Mouse (Mus musculus) cerebellum, adult 2 months (tissue): ENCODE measurements around the gene Mgat4c. TPM values are rescaled to one million over a fixed set of nuclear protein-coding genes. Genes with fewer than 3 reads are reported as not detected.
A peak's percentile ranks its signal among the peaks of the same experiment; 100 is the strongest.

Source experiments
- DNase-seq, 2 experiments: peaks; one replicate each; pipeline ENCODE4 v3.0.0; 2021
- H3K27ac ChIP-seq: fragments of 200-500 bp; 2 replicates; pipeline ENCODE4 v1.5.1; 2012; ENCODE audit warnings: low read length, control low read depth, inconsistent platforms; ENCODE audit not compliant: insufficient read depth
- H3K27me3 ChIP-seq: fragments of 200-500 bp; 2 replicates; pipeline ENCODE4 v1.6.1; 2012; ENCODE audit warnings: inconsistent platforms, mild to moderate bottlenecking, low read length, moderate library complexity; ENCODE audit not compliant: control insufficient read depth, insufficient read depth
- H3K4me1 ChIP-seq: fragments of 200-500 bp; 2 replicates; pipeline ENCODE4 v1.6.1; 2011; ENCODE audit warnings: low read length; ENCODE audit not compliant: control insufficient read depth, insufficient read depth
- H3K4me3 ChIP-seq: fragments of 200-500 bp; replicated peaks from 2 replicates; pipeline ENCODE3; 2011; ENCODE audit warnings: mild to moderate bottlenecking, low read depth, low read length, control low read depth; ENCODE audit not compliant: insufficient read depth
- CTCF ChIP-seq: fragments of 200-500 bp; IDR thresholded peaks from 2 replicates; pipeline ENCODE4 v1.5.1; 2011; ENCODE audit warnings: low read depth, mild to moderate bottlenecking, control low read depth, low read length, moderate library complexity, borderline replicate concordance; ENCODE audit not compliant: insufficient read depth
- POLR2A ChIP-seq: fragments of 200-500 bp; IDR thresholded peaks from 2 replicates; pipeline ENCODE4 v1.6.1; 2011; ENCODE audit warnings: low read length, control low read depth, borderline replicate concordance; ENCODE audit not compliant: insufficient read depth
- WGBS: fragments of 180-500 bp; shearing (Covaris S2); methylation state at CpG from one replicate; pipeline ENCODE4 v1.1.7; 2018; 5-methylcytosine and 5-hydroxymethylcytosine counted together
- polyA plus RNA-seq: library from polyadenylated mRNA; depleted of rRNA; stranded (reverse); fragments of >200 nt; gene quantifications from 2 replicates; pipeline ENCODE4 v1.2.3, GENCODE M21; 2012

Gene Mgat4c
- polyA plus RNA-seq, 1 experiment: 3.5 TPM

DNA sequence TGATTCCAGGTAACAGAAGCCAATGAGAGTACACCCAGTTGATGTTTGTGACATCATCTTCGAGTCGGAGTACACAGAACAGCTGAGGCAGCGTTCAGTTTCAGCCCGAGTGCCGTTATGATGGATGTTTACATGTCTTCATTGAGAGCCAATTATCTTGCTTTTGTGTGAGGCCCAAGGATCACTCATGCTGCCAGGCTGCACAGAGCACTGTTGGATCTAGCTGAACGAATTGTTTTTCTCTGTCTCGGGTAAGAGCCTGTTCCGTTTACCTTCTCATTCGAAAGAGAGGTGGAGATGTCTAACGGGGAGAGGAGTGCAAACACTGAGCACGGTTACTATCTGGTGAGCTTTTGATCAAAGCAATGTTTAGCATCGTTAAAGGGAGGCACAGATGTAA is 477.5 kb downstream of the Mgat4c start:
- 4% methylated on average over 12 of the region's 12 CpGs for WGBS
- peak; percentile 14 to 15 for DNase-seq
- TF ChIP-seq CTCF (no peak), POLR2A (no peak)

DNA sequence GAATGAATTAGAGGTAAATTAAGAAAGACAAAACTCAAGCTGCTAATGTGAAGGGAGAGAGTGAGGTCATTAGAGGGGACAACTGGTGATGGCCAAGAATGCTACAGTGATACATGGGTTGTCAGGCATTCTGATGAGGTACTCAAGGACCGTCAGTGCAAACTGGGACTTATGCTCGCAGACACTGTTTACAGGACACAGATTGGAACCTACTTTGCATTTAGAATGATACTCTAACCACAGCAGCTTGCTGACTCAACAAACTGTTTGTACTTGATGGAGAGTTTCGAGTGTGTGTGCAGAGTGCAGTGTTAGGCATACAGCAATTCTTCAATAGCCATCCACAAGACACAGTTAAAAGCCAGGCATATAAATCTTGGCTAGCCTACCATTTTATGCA is 503.4 kb downstream of the Mgat4c start:
- TF ChIP-seq POLR2A (no peak), CTCF (no peak)
- no peak for DNase-seq
- H3K27me3 ChIP-seq: no peaks in the 10 kb centered on the region
- WGBS: 71% methylated on average over 3 of the region's 3 CpGs
- no peak overlapping the region for H3K27ac ChIP-seq
- no peaks in the 10 kb centered on the region for H3K4me1 ChIP-seq
- H3K4me3 ChIP-seq: no peak overlapping the region

More for the DNA sequence above, 477.5 kb downstream of the Mgat4c start:
- Histone ChIP-seq H3K27ac (no peak overlapping the region), H3K27me3 (no peaks in the 10 kb centered on the region), H3K4me3 (peak overlapping the region; percentile 41), H3K4me1 (no peaks in the 10 kb centered on the region)

DNA sequence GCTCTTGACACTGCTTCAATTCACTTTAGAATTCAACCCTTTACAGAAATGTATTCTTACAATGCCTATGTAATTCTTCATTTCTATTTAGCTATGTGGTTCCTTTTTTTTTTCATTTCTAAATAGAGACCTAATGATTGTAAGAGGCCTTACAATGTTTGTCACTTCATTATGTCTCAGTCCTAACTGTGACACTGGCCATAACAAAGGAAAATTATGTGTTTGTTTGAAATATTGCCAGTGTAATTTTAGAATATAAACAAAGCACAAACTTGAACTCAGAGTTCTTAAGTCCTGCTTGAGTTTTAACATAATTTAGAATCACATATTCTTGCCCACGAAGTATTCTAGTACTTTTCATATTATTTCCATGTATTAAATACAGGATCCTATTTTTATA is 510.4 kb downstream of the Mgat4c start:
- 90% methylated on average over 1 of the region's 1 CpGs for WGBS
- H3K27me3 ChIP-seq: no peaks in the 10 kb centered on the region
- TF ChIP-seq POLR2A (no peak), CTCF (no peak)
- H3K27ac ChIP-seq: no peak overlapping the region
- H3K4me3 ChIP-seq: no peak overlapping the region
- no peak for DNase-seq
- no peaks in the 10 kb centered on the region for H3K4me1 ChIP-seq

DNA sequence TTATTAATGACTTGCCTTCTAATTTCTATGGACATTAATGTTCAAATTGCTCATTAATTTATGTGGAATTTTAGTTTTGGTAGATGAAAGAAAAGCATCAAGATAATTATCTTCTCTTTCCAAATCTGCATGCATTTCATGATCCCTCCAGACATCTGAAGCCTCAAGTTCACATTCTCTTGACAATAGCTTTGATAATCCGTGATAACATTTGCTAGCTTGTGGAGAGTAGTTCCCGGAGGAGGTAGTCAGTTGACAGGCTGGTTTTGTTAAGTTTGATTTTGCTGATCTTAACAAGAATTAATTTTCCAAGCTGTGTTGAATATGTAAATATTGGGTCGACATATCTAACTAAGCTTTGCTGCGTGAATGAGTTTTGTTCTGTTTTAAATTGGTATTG is 515.6 kb downstream of the Mgat4c start:
- WGBS: 69% methylated on average over 4 of the region's 4 CpGs
- no peak for TF ChIP-seq POLR2A
- TF ChIP-seq CTCF: no peak
- no peaks in the 10 kb centered on the region for H3K27me3 ChIP-seq
- H3K4me1 ChIP-seq: no peaks in the 10 kb centered on the region
- H3K4me3 ChIP-seq: no peak overlapping the region
- H3K27ac ChIP-seq: no peak overlapping the region
- no peak for DNase-seq

DNA sequence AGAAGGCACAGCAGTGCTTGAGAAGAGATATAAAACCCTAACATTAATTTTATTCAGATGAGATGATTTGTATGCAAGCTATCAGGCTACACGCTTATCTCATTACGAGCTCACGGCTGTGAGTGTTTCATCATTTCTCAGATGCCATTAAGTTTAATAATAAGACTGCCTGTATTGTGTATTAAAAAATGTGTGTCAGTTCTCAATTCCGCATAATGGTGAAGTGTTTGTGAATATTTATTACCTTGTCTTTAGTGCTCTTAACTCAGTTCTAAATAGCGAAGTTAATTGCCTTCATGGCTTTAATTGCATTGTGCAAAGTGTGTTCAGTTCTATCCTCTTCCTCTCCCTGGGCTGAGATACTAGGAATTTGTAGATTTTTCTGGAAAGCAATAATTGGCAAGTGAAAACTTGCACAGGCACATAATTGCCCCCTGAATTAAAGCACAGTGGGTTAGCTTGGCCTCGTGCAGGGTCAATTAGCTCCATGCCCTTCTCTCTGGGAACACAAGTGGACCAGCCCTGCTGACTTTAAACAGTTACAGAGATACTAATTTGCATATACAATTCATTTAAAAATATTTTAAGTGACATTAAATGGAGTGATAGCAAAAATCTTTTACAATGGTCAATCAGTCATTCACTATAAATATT is 557.4 kb downstream of the Mgat4c start:
- H3K4me1 ChIP-seq: no peaks in the 10 kb centered on the region
- TF ChIP-seq CTCF: no peak
- no peak for TF ChIP-seq POLR2A
- no peak overlapping the region for H3K4me3 ChIP-seq
- DNase-seq: no peak
- H3K27ac ChIP-seq: no peak overlapping the region
- WGBS: 56% methylated on average over 6 of the region's 6 CpGs
- no peaks in the 10 kb centered on the region for H3K27me3 ChIP-seq

DNA sequence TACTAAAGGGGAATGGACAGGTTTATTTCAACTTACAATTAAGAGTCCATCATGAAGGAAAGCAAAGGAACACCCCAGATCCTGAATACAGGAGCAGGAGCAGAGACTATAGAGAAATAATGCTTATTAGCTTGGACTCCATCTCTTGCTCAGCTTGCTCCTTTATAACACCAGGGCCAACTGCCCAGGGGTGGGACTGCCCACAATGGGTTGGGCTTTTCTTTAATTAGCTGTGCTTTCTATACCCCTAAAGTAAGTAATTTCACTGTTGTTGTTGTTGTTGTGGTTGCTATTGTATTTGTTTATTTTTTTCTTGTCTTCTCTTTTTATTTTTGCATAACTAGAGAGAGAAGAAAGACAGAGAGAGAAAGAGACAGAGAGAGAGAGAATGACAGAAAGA is 562.6 kb downstream of the Mgat4c start:
- Histone ChIP-seq H3K4me3 (no peak overlapping the region), H3K27ac (no peak overlapping the region)
- TF ChIP-seq POLR2A (no peak), CTCF (no peak)

DNA sequence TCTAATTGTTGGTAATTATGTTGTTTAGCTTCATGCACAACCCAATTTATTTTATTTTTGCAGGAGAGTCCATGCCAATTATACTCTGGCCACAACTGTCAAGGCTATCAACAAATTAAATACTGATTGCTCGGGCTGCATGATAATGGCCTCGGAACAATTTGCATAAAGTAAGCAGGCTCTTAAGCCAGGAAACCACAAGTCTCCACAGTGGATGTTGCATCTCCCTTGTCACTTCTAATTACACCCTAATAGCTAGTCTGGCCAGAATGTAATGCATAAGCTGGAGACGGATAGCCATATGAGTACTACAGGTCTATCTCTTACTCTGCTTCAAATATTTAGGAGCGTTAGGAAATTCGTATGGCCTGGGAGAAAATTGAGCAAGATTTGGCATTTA is 563.3 kb downstream of the Mgat4c start:
- WGBS: 19% methylated on average over 5 of the region's 5 CpGs

More for the DNA sequence above, 562.6 kb downstream of the Mgat4c start:
- Histone ChIP-seq H3K27me3 (no peaks in the 10 kb centered on the region), H3K4me1 (no peaks in the 10 kb centered on the region)
- DNase-seq: no peak

DNA sequence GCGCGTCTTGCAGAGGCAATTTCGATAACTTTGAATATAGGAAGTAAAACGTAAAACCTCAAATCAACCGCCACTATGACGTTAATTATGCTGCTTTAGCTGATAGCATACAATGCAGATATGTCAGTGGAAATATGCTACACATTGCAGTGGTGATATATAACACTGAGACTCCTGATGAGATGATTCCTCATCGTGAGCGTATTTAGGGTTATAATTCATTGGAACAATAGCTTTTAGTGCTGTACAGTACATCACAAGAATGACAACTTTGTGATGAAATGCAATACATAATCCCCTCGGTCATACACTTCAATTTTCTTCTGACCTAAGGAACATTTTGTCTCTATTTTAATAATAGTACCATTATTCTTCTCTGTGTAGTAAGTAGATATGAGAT is 564.0 kb downstream of the Mgat4c start:
- Histone ChIP-seq H3K27ac (no peak overlapping the region), H3K4me1 (no peaks in the 10 kb centered on the region), H3K4me3 (no peak overlapping the region), H3K27me3 (no peaks in the 10 kb centered on the region)
- TF ChIP-seq POLR2A (no peak), CTCF (no peak)
- 89% methylated on average over 9 of the region's 9 CpGs for WGBS
- no peak for DNase-seq

More for the DNA sequence above, 563.3 kb downstream of the Mgat4c start:
- no peak for TF ChIP-seq CTCF
- TF ChIP-seq POLR2A: no peak
- H3K4me3 ChIP-seq: no peak overlapping the region
- no peak overlapping the region for H3K27ac ChIP-seq
- no peaks in the 10 kb centered on the region for H3K4me1 ChIP-seq
- H3K27me3 ChIP-seq: no peaks in the 10 kb centered on the region
- no peak for DNase-seq

DNA sequence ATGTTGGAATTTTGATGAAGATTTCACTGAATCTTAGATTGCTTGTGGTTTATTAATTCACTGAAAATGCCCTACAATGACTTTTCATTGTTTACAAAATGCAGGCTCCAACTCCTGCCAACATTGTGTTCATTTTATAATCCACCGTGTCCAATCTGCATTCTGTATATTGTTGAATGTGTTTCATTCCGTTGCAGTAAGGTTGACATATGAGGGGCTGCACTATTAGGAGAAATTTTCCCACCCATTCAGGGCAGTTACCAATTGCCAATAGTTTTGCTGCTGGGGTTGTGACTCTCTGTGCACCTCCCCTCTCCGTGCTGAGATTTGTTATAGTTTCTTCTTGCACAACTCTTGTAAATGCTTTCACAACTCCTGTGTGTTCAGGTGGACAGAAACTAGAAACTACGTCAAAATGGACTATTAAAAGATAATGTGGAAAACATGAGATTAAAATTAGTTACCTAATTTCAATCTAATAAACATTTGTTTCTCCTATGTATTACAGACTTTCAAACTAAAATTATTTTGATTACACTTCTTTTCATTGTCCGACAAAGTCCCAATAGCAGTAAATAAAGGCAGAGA is 627.7 kb downstream of the Mgat4c start:
- no peak for DNase-seq
- TF ChIP-seq CTCF: no peak
- no peak for TF ChIP-seq POLR2A
- Histone ChIP-seq H3K4me1 (no peaks in the 10 kb centered on the region), H3K4me3 (no peak overlapping the region), H3K27ac (no peak overlapping the region), H3K27me3 (no peaks in the 10 kb centered on the region)
- 25% methylated on average over 5 of the region's 5 CpGs for WGBS
